Mouse (Mus musculus): Measurements from ENCODE around the gene Gm3139.
"Not testable (repeated sequence)": the region's sequence is repeated elsewhere in the genome, so short reads cannot be mapped to it uniquely, and the experiment has no call there.

Gene Gm3139

GRCm38 (mm10) chr5:94525987-94526386 lies at the start of gene Gm3139:
Gm3139 (plus strand) TSS chr5:94526287.
- DNase-seq (ENCODE audit: low spot score), result not testable (repeated sequence)
